Mouse (Mus musculus) kidney, postnatal 14 days (tissue): ENCODE results near the gene Nr1i3.
"Not testable (repeated sequence)": the region's sequence is repeated elsewhere in the genome, so short reads cannot be mapped to it uniquely, and the experiment has no call there.

ENCODE experiments used
- DNase-seq: peaks from one replicate; pipeline ENCODE4 v3.0.0; 2022; ENCODE audit warnings: mixed read lengths

Gene Nr1i3

DNA sequence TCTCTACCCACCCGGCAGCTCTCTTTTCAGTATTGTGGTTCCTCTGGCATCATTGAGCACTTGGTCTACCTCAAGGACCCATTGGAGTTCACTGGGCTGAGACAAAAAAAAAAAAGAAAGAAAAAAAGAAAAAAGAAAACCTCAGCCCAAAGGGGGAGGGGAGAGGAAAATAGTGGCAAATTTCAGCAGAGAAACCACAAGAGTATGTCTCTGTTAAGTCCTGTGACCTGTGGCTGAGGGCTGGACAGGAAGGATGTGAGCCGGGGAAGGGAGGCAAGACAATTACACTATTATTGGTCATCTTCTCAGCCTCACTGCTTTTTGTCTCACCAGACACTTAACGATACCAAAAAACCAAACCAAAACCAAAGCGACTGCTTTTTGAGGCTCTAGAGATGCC lies 18.1 kb downstream of the Nr1i3 start:
- no peak for DNase-seq

DNA sequence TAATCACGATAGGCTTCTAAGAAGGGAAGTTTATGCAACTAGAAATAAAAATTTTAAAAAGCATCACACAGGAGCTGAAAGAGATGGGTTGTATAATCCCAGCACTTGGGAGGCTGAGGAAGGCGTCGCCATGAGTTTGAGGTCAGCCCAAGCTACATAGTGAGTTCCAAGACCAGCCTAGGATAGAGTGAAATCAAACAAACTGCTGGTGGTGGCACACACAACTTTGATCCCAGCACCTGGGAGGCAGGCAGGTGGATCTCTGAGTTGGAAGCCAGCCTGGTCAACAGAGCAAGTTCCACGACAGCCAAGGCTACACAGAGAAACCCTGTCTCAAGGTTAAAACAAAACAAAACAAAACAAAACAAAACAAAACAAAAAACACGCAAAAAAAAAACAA lies 18.6 kb downstream of the Nr1i3 start:
- DNase-seq, result no peak

DNA sequence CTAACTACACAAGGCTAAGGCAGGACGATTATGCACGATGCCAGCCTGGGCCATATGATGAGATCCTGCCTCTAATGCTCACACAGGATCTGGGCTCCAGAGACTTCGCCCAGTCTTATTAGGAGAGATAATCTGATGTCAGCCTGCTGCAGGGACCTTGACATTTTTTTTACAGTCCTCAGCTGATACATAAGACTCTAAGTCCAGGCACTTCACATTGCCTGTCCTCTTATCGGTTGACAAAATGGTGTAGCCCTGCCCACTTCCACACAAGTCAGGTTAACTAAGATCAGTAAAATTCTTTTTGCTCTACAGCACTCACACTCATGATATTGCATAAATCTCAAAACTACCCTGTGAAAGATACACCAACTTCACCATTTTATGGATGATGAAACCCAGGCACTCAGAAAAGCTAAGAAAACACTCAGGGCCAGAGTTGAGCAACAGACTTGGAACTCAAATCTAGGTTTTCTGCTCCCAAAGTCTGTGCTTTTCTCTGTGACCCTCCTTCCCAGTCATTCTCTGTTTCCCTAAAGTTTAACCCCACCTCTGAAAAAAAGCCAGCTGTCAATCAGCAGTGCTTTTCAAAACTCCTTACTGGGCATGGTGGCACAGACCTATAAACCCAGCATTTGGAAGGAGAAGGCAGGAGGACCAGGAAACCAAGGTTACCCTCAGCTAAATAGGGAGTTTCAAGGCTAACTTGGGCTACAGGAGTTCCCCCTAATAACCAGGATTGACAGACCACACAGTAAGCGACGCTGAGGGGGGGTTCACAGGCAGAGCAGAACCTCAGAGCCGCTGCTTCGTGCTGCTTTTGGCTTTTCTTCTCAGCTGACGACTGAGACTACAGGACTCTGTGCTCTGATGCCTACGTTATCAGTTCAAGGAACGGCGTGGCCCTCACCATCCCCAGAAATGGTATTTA lies 19.3 kb downstream of the Nr1i3 start:
- DNase-seq, result no peak

DNA sequence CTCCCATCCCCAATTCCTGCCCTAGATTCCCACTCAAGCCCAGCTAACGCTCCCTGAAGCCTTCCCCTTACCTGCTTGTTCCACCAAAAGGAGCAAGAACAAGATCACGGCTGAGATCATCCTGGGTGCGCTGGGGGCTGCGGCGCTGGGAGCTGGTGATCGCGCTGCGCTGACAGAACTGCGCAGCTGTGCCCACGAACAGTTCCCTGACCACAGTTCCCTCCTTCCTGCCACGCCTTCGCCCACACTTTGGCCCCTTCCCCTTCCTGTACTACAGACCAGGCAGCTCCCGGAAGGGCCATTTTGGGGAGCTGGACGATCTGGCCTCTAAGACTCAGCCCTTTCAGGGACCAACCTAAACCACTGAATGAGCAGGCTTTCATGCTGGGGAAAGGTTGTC lies 20.4 kb downstream of the Nr1i3 start, which contains the start of gene Fcer1g:
Gene Fcer1g (minus strand): TSS at position 240 of the 400 bp plus-strand sequence.
- DNase-seq, result no peak

DNA sequence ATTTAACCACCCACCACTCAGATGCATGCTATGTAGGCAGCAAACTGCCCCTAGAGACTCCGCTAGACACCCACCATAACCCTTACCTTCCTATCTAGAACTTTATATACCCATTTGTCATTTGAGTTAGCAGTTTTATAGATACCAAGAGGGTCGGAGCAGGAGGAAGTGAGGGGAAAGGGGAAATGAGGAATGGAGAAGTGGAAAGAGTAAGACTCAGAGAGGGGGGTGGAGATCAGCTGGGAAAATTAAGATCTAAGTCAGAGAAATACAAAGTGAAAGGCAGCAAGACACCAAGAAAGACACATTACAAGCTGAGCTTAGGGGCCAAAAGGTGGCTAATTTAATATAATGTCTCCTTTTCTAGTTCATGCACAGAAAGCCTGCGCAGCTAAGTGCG lies 20.8 kb downstream of the Nr1i3 start:
- no peak for DNase-seq

DNA sequence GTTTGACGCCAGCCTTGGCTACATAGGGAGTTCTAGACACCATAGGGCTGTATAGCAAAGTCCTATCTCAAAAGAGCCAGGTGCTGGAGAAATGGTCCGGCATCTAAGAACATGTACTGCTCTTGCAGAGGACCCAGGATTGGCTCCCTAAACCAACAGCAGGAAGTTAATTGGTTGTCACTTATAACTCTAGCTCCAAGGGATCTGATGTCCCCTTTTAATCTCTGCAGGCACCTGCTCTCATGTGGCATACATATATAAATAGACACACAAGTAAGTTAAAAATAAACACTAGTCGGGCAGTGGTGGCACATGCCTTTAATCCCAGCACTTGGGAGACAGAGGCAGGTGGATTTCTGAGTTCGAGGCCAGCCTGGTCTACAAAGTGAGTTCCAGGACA lies 22.0 kb downstream of the Nr1i3 start:
- no peak for DNase-seq

DNA sequence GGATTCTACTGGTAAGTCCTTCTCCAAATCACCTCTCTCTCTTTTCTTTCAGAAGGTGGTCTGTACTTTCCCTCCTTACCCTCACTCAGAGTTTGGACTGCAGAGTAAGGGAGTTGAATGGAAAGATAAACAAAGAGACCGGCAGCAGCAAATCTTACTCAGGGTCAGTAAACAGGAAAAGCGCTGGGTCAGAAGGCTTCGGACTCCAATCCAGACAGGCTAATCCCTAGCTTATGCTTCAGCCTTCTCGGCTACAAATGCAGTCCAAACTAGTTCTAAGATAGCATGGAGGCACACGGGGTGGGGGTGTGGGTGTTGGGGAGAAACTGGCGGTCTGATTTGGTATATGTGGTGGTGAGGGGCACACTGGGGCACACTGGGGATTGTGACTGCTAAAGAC lies 23.7 kb downstream of the Nr1i3 start:
- DNase-seq, result peak; percentile 44

DNA sequence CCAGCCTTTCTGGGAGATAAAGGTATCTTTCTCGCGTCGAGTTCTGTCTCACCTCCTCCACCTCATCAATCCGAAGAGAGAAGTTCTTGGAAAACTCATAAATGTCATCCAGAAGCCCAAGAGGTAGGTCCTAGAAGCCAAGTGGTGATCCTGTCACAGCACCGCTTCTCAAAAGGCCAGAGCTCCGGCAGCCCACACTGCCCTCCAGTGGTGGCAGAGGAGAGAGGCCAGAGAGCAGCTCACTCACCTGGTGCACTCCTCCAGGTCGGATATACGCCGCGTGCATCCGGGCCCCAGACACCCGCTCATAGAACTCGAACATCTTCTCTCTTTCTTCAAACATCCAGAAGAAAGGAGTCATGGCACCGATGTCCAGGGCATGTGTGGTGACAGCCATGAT lies 24.7 kb downstream of the Nr1i3 start:
- peak; percentile 73 for DNase-seq

DNA sequence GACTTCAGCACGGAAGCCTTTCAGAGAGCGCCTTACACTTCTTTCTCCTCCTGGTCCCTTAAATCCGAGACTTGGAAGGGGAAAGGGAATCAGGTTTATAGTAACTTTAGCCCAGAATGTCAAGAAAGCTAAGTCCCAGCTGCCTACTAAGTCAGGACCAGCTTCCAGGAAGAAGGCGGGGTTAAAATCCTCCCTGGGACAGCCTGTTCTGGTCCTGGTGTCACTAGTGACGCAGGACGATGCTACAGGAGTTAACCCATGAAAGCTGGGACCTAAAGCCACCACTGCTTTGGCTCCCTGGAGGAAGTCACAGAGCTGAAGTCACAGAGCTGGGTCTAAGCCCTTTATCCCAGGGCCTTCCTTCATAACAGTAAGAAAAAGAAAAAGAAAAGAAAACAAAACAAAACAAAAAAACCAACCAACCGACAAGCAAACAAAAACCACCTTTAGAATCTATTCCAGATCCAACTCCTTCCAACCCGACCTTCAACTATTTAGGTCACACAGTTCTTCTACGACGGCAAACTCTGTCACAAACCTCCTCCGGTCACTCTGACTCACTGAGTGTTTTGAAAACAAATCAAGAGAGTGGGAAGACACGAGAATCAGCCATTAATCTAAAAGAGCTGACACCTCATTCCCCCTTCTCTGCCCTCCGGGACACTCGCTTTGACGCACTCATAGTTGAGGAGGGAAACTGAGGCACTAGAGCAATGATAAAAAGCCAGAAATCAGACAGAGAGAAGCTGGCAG lies 26.4 kb downstream of the Nr1i3 start:
- DNase-seq, result peak; percentile 82

DNA sequence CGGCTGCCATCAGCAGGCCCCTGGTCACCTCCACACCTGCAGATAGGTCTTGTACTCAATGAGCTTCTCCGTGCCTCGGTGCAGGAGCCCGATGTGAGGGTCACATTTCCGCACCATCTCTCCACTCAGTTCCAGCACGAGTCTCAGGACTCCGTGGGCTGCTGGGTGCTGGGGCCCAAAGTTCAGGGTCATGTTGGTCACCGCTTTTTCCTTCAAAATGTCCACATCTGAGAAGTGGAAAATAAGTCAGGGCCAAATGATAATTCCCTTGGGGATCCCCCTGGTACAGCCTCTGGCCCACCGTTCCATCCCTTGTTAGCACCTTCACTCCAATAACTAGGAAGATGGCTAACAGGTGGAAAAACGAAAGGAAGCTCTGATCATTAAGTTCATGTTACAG lies 27.1 kb downstream of the Nr1i3 start:
- DNase-seq, result no peak

DNA sequence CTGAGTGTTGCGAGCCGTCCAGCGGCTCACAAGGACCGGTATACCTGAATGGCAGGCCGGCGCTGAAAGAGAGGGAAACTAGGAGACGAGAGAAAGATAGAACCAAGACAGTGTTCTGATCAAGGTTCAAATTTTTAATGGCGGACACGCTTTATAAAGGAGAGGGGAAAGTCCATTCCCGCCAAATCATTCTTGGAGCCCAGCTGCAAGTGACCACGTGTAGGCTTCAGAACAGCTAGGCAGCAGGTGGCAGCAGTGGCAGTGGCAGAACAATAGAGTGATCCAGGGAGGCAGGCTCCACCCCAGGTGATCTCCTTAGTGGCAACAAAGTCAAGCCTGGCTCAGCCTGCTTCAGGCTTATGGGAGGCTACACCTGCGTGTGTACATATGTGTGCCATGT lies 28.2 kb downstream of the Nr1i3 start:
- DNase-seq, result not testable (repeated sequence)

DNA sequence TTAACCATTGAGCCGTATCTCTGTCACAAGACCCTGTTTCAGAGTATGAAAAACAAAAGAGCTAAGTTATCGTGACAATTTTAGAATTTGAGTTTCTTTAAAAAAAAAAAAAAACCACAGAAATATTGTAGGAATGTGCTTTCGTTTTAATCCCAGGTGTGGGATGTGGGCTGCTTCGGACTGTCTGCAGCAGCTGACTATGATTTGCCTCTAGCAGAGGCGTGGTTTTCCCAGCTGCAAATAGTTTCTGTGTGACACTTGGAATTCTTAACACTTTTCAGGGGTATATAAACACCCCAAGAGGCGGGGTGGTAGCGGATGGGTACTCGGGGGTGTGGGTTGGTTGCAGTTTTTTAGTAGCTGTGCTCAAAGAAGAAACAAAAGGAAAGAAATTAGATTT lies 31.6 kb downstream of the Nr1i3 start:
- no peak for DNase-seq

DNA sequence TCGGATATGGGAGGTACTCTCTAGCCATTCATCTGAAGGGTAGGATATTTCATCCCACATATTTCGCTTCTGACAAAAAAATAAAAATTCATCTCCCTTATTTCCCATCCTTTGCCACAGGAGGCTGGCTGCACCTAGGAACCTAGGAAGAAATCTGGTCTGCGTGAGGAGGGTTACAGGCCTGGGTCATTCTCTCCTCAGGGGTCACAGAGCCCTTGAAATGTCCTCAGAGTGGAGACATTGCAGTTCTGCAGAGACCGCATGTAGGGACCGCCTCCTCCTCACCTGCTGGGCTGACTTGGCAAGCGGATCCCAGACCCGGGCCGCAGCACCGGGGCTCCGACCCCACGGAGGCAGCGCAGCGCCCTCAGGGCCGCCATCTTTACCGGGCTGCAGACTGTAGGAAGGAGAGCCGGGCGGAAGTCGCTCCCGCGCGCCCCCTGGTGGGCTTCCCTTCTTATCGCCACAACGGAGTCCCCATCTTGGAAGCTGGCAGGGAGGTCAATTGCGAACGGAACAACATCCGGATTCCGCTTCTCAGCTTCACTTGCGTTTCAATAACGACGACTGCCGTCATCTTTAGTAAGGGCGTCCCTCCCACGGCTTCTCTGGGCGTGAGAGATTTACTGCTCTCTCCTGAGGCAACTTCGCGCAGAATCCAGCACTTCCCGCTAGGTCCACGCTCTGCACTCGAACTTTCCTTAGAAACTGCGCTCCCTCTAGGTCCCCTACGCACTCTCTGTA lies 33.1 kb downstream of the Nr1i3 start:
- DNase-seq, result peak; percentile 98

DNA sequence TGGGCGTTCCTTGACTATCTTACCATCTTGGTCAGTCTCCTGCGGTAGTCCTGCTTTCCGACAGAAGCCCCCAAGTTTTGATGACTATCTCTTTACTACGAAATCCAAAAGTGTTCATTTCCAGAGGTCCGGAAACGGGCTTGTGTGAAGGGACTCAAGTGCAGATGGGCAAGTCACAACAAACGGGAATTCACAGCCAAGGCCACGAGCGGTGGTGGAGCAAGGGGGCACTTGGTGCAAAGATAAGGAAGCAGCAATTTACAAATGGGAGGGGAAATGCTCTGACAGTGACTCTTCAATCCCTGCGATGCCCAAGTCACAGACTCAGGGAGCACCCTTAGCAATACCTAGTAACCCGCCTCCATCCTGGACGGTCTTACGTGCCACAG lies 33.7 kb downstream of the Nr1i3 start:
- no peak for DNase-seq

DNA sequence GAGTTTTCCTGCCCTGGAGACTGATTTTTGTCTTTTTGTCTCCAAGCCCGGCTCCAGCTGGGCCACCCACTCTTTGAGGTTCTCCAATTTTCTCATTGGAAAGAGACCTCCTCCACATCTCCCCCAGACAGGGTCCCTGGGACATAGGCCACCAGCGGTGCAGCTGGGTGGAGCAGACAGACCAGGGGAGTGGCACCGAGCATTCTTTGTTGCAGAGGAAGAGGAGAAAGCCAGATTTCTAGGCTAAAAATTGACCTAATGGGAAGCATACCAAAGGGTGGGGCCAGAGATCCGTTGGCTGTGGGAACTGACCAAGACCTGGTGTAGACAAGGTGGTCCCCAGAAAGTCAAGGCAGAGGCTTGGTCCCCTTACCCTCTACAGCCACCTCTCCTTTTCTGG lies 34.1 kb downstream of the Nr1i3 start:
- DNase-seq, result no peak

DNA sequence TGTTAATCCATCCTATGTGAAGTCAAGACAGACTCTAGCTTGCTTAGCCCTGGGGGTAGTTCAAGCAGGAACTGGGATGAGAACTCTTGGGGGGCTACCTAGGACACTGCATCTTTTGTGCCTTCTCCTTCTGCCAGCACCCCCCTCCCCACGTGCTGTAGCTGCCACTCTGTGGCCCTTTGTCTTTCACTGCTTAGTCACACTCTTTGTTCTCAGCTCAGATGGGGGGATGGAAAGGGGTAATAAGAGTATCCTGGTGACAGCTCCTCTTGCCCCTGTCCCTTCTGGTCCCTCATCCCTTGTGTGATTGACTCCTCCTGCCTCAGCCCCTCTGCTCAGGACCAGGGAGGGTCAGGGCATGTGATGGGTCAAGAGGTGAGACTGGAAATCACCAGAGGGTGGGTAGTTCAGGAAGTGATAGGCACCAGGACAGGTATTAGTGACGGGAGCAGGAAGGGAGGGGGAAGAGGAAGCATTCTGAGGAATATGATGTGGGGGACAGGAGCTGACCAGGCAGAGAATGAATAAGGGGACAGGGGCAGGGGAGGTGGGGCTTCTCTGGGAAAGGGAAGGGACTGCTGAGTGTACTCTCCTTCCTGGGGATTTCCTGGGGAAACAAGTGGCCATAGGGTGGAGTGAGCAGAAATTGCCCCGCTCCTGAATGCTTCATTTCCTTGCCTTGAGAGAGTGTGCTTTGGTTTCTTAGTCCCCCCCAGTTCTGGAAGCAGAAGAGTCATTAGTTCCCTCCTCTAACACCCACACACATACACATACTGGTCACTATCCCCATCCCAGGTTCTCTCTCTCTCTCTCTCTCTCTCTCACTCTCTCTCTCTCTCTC lies 34.8 kb downstream of the Nr1i3 start:
- peak; percentile 45 for DNase-seq

DNA sequence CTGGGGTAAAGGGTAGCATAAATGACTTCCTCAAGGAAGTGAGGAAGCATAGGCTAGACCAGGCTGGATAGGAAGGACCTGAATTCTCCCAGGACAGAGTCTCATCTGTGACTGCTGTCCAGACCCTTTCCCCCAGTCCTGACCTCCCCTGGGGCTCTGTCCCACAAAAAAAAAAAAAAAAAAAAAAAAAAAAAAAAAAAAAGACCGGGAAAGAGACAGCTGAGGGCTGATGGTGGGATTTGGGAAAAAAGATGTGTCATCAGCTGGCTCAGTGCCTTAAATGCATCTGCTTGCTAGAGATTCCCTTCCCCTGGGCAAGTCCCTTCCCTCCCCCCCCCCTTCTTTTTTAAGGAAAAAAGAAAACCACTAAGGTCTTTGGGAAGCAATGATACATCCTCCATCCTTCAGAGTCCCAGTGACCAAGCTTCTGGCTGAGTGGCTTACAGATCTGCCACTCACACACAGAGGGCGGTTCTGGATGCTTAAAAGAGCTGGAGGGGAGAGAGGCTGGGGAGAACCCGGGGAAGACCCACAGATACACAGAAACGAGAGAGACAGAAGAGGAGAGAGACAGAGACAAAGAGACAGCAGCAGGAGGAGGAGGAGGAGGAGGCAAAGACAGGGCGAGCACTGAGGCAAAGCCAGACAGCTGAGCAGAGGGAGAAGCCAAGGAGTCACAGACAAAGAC lies 36.3 kb downstream of the Nr1i3 start, which contains the start of gene Adamts4:
Gene Adamts4 (plus strand): TSS at position 509 of the 688 bp plus-strand sequence.
- DNase-seq, result peak; percentile 75

DNA sequence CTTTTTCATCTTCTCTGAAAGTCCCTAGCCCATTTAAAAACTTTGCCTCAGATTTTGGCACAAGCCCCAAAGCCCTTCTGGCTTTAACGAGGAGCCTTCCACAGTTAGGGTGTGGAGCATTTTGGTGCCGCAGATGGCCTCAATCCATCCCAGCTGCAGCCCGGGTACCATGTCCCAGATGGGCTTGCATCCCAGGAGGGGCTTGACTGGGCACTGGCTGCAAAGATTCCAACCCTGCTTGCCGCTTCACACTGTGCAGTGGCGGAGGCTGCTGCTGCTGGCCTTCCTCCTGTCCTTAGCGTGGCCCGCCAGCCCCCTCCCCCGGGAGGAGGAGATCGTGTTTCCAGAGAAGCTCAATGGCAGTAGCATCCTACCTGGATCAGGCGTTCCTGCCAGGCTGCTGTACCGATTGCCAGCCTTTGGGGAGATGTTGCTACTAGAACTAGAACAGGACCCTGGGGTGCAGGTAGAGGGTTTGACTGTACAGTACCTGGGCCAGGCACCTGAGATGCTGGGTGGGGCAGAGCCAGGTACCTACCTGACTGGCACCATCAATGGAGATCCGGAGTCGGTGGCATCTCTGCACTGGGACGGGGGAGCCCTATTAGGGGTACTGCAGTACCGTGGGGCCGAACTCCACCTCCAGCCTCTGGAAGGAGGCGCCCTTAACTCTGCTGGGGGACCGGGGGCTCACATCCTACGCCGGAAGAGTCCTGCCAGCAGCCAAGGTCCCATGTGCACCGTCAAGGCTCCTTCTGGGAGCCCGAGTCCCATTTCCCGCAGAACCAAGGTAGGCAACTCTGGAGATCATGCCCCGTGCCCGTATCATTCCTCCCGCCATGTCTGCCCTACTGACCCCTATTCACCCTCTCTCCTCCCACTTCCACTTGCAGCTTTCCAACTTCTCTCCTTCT lies 37.2 kb downstream of the Nr1i3 start, which contains the start of gene Ndufs2:
Gene Ndufs2 (minus strand): TSS at position 709 of the 914 bp plus-strand sequence.
- DNase-seq, result no peak

DNA sequence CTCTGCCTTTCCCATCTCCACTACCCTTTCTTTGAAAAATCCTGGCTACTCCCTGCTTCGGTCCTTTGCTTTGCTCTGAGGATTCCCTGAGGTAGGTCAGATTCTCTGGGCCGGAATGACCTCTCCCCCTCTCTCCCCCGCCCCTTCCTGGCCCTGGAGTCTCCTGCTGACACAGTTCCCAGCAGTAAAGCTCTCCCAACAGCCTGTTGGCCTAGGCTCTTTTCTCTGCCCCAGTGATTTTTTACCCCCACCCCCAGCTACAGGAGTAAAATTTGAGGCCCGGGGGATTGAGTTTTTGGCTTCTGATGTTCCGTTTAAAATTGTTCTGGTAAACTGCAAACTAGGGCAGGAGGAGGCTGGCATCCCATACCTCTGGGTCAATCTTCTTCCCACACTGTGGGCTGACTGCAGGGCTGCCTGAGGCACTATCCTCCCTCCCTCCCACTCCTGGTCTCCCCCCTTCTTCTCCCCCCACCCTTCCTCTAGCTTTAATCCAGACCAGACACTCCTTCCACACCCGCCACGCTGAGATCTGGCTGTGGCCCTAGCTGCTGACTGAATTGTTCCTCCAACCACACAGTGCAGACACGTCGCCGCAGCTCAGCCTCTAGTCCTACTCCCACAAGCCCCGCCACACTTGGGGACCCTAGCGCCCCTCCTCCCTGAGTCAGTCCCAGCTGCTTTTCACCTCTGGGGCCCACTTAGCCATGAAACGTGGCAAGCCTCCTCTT lies 38.0 kb downstream of the Nr1i3 start:
- peak; percentile 63 for DNase-seq

DNA sequence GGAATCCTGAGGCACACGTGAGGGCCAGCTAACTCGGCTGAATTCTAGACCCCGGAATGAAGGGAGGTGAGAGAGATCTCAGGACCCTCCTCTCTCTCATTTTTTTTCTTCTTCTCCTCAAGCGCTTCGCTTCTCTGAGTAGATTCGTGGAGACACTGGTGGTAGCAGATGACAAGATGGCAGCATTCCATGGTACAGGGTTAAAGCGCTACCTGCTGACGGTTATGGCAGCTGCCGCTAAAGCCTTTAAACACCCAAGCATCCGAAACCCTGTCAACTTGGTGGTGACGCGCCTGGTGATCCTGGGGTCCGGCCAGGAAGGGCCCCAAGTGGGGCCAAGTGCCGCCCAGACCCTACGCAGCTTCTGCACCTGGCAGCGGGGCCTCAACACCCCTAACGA lies 38.6 kb downstream of the Nr1i3 start:
- DNase-seq, result no peak
